Mouse (Mus musculus) heart, adult 2 months (tissue): ENCODE measurements around the gene Gstm4.

Source experiments
- CTCF ChIP-seq: fragments of 200-600 bp; IDR thresholded peaks from 2 replicates; pipeline ENCODE4 v1.8.1; 2022; ENCODE audit warnings: antibody characterized with exemption, mild to moderate bottlenecking, moderate library complexity
- EP300 ChIP-seq: fragments of 200-500 bp; IDR thresholded peaks from 2 replicates; pipeline ENCODE4 v1.6.1; 2011; ENCODE audit warnings: low read depth, low read length, control low read depth; ENCODE audit not compliant: insufficient read depth
- POLR2A ChIP-seq: fragments of 200-500 bp; IDR thresholded peaks from 2 replicates; pipeline ENCODE4 v1.6.1; 2011; ENCODE audit warnings: mild to moderate bottlenecking, low read depth, low read length, control low read depth; ENCODE audit not compliant: insufficient read depth

DNA sequence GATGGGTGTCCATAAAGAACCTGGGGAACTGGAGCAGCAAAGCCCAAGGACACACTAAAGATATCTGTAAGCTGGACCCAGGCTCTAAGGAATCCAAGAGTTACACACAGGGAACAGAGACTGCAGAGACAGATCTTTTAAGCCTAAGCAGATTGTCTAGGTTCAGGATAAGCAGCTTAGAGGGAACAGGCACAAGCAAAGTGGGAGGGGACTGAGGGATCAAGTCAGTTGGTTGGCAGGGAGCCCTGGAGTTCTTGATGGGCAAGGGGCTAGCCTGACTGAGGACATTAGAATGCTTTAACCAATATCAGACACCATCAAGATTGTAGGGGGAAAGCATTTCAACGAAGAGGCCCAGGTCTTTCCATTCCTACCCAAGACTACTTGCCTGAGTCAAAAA, 49.5 kb upstream of the Gstm4 start:
- no peak for TF ChIP-seq CTCF
- no peak for TF ChIP-seq POLR2A
- no peak for TF ChIP-seq EP300
